Mouse (Mus musculus): Measurements from ENCODE around the gene Mgea5. TPM values are rescaled to one million over a fixed set of nuclear protein-coding genes. Genes with fewer than 3 reads are reported as not detected.

The Mgea5 gene
- polyA plus RNA-seq, 1 experiment from 2014 or later, result 76.5 TPM

GRCm38 (mm10) chr19:45804593-45805368 lies 21.1 kb upstream of the Mgea5 start:
- Histone ChIP-seq H3K4me1 (ENCODE audit: control insufficient read depth, insufficient read depth, low read length) (peaks cover 4% of the 10 kb centered on the region), H3K27ac (ENCODE audit: low read length) (no peak overlapping the region), H3K27me3 (ENCODE audit: control insufficient read depth, insufficient read depth, low read depth, low read length) (no peaks in the 10 kb centered on the region), H3K36me3 (ENCODE audit: control insufficient read depth, insufficient read depth, low read length) (no peaks in the 10 kb centered on the region), H3K9me3 (replicated peaks; ENCODE audit: control insufficient read depth, low read length, poor library complexity, severe bottlenecking) (no peaks in the 10 kb centered on the region), H3K4me2 (ENCODE audit: low read length) (0 out of 2 replicates have a peak overlapping the region, but pooled peaks have one; percentile 9), H3K4me3 (ENCODE audit: low read depth, low read length) (no peak overlapping the region), H3K9ac (ENCODE audit: low read depth, low read length) (no peak overlapping the region)
- no peak for ATAC-seq
- WGBS, result 23% methylated on average over 12 of the region's 12 CpGs

- no peak overlapping the region for H3K9ac ChIP-seq (ENCODE audit: low read depth, low read length)
- H3K4me3 ChIP-seq (ENCODE audit: low read depth, low read length), result no peak overlapping the region
- peaks cover 4% of the 10 kb centered on the region for H3K4me1 ChIP-seq (ENCODE audit: control insufficient read depth, insufficient read depth, low read length)
- no peaks in the 10 kb centered on the region for H3K9me3 ChIP-seq (replicated peaks; ENCODE audit: control insufficient read depth, low read length, poor library complexity, severe bottlenecking)
- WGBS, result 36% methylated on average over 4 of the region's 4 CpGs
- no peak overlapping the region for H3K27ac ChIP-seq (ENCODE audit: low read length)
- H3K36me3 ChIP-seq (ENCODE audit: control insufficient read depth, insufficient read depth, low read length), result no peaks in the 10 kb centered on the region
- no peak overlapping the region for H3K4me2 ChIP-seq (ENCODE audit: low read length)
- H3K27me3 ChIP-seq (ENCODE audit: control insufficient read depth, insufficient read depth, low read depth, low read length), result no peaks in the 10 kb centered on the region
- ATAC-seq, result no peak
Measured at GRCm38 (mm10) chr19:45803408-45803807, 19.8 kb upstream of the Mgea5 start.

- H3K4me1 ChIP-seq (ENCODE audit: control insufficient read depth, insufficient read depth, low read length), result peaks cover 4% of the 10 kb centered on the region
- no peak overlapping the region for H3K4me3 ChIP-seq (ENCODE audit: low read depth, low read length)
- H3K9ac ChIP-seq (ENCODE audit: low read depth, low read length), result no peak overlapping the region
- no peak for ATAC-seq
- no peaks in the 10 kb centered on the region for H3K9me3 ChIP-seq (replicated peaks; ENCODE audit: control insufficient read depth, low read length, poor library complexity, severe bottlenecking)
- H3K36me3 ChIP-seq (ENCODE audit: control insufficient read depth, insufficient read depth, low read length), result no peaks in the 10 kb centered on the region
- H3K4me2 ChIP-seq (ENCODE audit: low read length), result no peak overlapping the region
- no peaks in the 10 kb centered on the region for H3K27me3 ChIP-seq (ENCODE audit: control insufficient read depth, insufficient read depth, low read depth, low read length)
- 67% methylated on average over 4 of the region's 4 CpGs for WGBS
- no peak overlapping the region for H3K27ac ChIP-seq (ENCODE audit: low read length)
Measured at GRCm38 (mm10) chr19:45802702-45803101, 19.1 kb upstream of the Mgea5 start.

GRCm38 (mm10) chr19:45796879-45797278 lies 13.2 kb upstream of the Mgea5 start:
- Histone ChIP-seq H3K9me3 (replicated peaks; ENCODE audit: control insufficient read depth, low read length, poor library complexity, severe bottlenecking) (no peaks in the 10 kb centered on the region), H3K4me1 (ENCODE audit: control insufficient read depth, insufficient read depth, low read length) (no peaks in the 10 kb centered on the region)

GRCm38 (mm10) chr19:45796061-45796556 lies 12.5 kb upstream of the Mgea5 start:
- H3K36me3 ChIP-seq (ENCODE audit: control insufficient read depth, insufficient read depth, low read length), result no peaks in the 10 kb centered on the region
- H3K4me2 ChIP-seq (ENCODE audit: low read length), result peak overlapping the region; percentile 18; the same call in 1 of the 2 replicates
- no peaks in the 10 kb centered on the region for H3K4me1 ChIP-seq (ENCODE audit: control insufficient read depth, insufficient read depth, low read length)
- H3K4me3 ChIP-seq (ENCODE audit: low read depth, low read length), result no peak overlapping the region
- 11% methylated on average over 15 of the region's 15 CpGs for WGBS
- 0 out of 2 replicates have a peak overlapping the region, but pooled peaks have one; percentile 14 for H3K9ac ChIP-seq (ENCODE audit: low read depth, low read length)
- no peaks in the 10 kb centered on the region for H3K9me3 ChIP-seq (replicated peaks; ENCODE audit: control insufficient read depth, low read length, poor library complexity, severe bottlenecking)
- no peak for ATAC-seq
- H3K27ac ChIP-seq (ENCODE audit: low read length), result no peak overlapping the region
- no peaks in the 10 kb centered on the region for H3K27me3 ChIP-seq (ENCODE audit: control insufficient read depth, insufficient read depth, low read depth, low read length)

More at GRCm38 (mm10) chr19:45796879-45797278, 13.2 kb upstream of the Mgea5 start:
- Histone ChIP-seq H3K27ac (ENCODE audit: low read length) (no peak overlapping the region), H3K9ac (ENCODE audit: low read depth, low read length) (no peak overlapping the region), H3K4me2 (ENCODE audit: low read length) (no peak overlapping the region), H3K27me3 (ENCODE audit: control insufficient read depth, insufficient read depth, low read depth, low read length) (no peaks in the 10 kb centered on the region), H3K36me3 (ENCODE audit: control insufficient read depth, insufficient read depth, low read length) (no peaks in the 10 kb centered on the region), H3K4me3 (ENCODE audit: low read depth, low read length) (no peak overlapping the region)
- ATAC-seq, result no peak
- WGBS, result 78% methylated on average over 15 of the region's 15 CpGs

- whole genome bisulfite sequencing, result 31% methylated on average over 15 of the region's 15 CpGs
- Histone ChIP-seq H3K4me3 (ENCODE audit: low read depth, low read length) (no peak overlapping the region), H3K36me3 (ENCODE audit: control insufficient read depth, insufficient read depth, low read length) (no peaks in the 10 kb centered on the region), H3K9me3 (replicated peaks; ENCODE audit: control insufficient read depth, low read length, poor library complexity, severe bottlenecking) (no peaks in the 10 kb centered on the region), H3K4me2 (ENCODE audit: low read length) (no peak overlapping the region), H3K4me1 (ENCODE audit: control insufficient read depth, insufficient read depth, low read length) (no peaks in the 10 kb centered on the region), H3K27ac (ENCODE audit: low read length) (no peak overlapping the region), H3K9ac (ENCODE audit: low read depth, low read length) (no peak overlapping the region), H3K27me3 (ENCODE audit: control insufficient read depth, insufficient read depth, low read depth, low read length) (no peaks in the 10 kb centered on the region)
- no peak for ATAC-seq
Measured at GRCm38 (mm10) chr19:45795406-45795944, 11.8 kb upstream of the Mgea5 start.

- no peaks in the 10 kb centered on the region for H3K4me1 ChIP-seq (ENCODE audit: control insufficient read depth, insufficient read depth, low read length)
- no peaks in the 10 kb centered on the region for H3K27me3 ChIP-seq (ENCODE audit: control insufficient read depth, insufficient read depth, low read depth, low read length)
- no peak overlapping the region for H3K4me3 ChIP-seq (ENCODE audit: low read depth, low read length)
- no peaks in the 10 kb centered on the region for H3K36me3 ChIP-seq (ENCODE audit: control insufficient read depth, insufficient read depth, low read length)
- H3K9me3 ChIP-seq (replicated peaks; ENCODE audit: control insufficient read depth, low read length, poor library complexity, severe bottlenecking), result no peaks in the 10 kb centered on the region
- no peak for ATAC-seq
- 81% methylated on average over 6 of the region's 6 CpGs for WGBS
- H3K9ac ChIP-seq (ENCODE audit: low read depth, low read length), result no peak overlapping the region
- H3K27ac ChIP-seq (ENCODE audit: low read length), result no peak overlapping the region
- no peak overlapping the region for H3K4me2 ChIP-seq (ENCODE audit: low read length)
Measured at GRCm38 (mm10) chr19:45794718-45795117, 11.1 kb upstream of the Mgea5 start.

GRCm38 (mm10) chr19:45792404-45792803 lies 8.8 kb upstream of the Mgea5 start:
- Histone ChIP-seq H3K4me2 (ENCODE audit: low read length) (no peak overlapping the region), H3K9ac (ENCODE audit: low read depth, low read length) (no peak overlapping the region), H3K27ac (ENCODE audit: low read length) (no peak overlapping the region), H3K36me3 (ENCODE audit: control insufficient read depth, insufficient read depth, low read length) (no peaks in the 10 kb centered on the region), H3K27me3 (ENCODE audit: control insufficient read depth, insufficient read depth, low read depth, low read length) (no peaks in the 10 kb centered on the region), H3K4me1 (ENCODE audit: control insufficient read depth, insufficient read depth, low read length) (no peaks in the 10 kb centered on the region), H3K9me3 (replicated peaks; ENCODE audit: control insufficient read depth, low read length, poor library complexity, severe bottlenecking) (no peaks in the 10 kb centered on the region), H3K4me3 (ENCODE audit: low read depth, low read length) (no peak overlapping the region)
- WGBS, result 92% methylated on average over 6 of the region's 6 CpGs
- ATAC-seq, result no peak

All from midbrain, embryonic 16.5 days (tissue).